Mouse (Mus musculus): ENCODE measurements around the gene Atp6v1b1. TPM values are rescaled to one million over a fixed set of nuclear protein-coding genes. Genes with fewer than 3 reads are reported as not detected.
A peak's percentile ranks its signal among the peaks of the same experiment; 100 is the strongest.
"Not testable (repeated sequence)": the region's sequence is repeated elsewhere in the genome, so short reads cannot be mapped to it uniquely, and the experiment has no call there.

Atp6v1b1 gene
- polyA plus RNA-seq, 1 experiment from 2014 or later = 2.3 TPM

DNA sequence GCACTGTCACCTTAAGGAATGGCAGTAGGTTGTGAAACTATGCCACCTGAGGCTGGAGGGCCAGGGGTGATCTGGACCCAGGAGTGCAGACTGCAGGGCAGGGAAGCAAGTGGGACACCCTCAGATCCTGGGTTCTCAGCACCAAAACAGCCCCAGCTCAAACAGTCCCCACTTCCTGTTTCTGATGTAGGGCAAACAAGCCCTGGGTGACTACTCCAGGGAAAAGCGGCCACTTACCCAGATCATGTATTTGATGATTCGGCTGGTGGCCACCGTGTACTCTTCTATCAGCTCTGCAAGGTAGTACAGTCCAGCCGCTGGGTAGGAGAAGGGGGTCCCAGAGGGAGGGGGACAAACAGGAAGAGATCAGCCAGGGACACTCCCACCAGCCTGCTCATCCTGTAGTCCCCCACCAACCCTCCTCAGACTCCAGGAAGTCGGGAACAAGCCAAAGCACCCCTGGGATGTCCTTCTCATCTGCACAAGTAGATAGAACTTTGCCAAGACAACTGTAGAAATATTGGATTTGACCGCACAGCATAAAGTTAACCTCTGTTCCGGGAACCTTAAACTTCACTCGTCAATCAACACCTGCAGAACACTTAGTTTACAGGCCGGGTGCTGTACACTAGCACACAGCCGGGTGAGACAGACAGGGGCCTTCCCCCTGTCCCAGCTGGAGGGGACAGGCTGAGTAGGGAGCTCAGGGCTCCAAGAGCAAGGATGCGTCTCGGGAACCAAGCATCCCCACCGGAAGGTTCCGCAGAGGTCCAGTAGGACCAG lies 32.2 kb downstream of the Atp6v1b1 start:
- Histone ChIP-seq H3K36me3 (ENCODE audit: control insufficient read depth, insufficient read depth, low read length) (peaks cover 27% of the 10 kb centered on the region), H3K27ac (replicated peaks; ENCODE audit: low read depth, low read length) (peak overlapping the region; percentile 83), H3K9ac (ENCODE audit: low read depth, low read length) (peak overlapping the region; percentile 97), H3K4me1 (ENCODE audit: control insufficient read depth, insufficient read depth, low read length) (peaks cover 10% of the 10 kb centered on the region), H3K9me3 (ENCODE audit: control insufficient read depth, low read length) (no peaks in the 10 kb centered on the region), H3K27me3 (replicated peaks; ENCODE audit: control insufficient read depth, insufficient read depth, low read length) (no peaks in the 10 kb centered on the region), H3K4me3 (ENCODE audit: low read depth, low read length) (peak overlapping the region; percentile 95), H3K4me2 (ENCODE audit: low read depth, low read length) (peak overlapping the region; percentile 89)
- DNase-seq (ENCODE audit: low spot score) (peak; percentile 45), ATAC-seq (ENCODE audit: low read depth) (peak; percentile 26)
- 3% methylated on average over 10 of the region's 14 CpGs for WGBS

DNA sequence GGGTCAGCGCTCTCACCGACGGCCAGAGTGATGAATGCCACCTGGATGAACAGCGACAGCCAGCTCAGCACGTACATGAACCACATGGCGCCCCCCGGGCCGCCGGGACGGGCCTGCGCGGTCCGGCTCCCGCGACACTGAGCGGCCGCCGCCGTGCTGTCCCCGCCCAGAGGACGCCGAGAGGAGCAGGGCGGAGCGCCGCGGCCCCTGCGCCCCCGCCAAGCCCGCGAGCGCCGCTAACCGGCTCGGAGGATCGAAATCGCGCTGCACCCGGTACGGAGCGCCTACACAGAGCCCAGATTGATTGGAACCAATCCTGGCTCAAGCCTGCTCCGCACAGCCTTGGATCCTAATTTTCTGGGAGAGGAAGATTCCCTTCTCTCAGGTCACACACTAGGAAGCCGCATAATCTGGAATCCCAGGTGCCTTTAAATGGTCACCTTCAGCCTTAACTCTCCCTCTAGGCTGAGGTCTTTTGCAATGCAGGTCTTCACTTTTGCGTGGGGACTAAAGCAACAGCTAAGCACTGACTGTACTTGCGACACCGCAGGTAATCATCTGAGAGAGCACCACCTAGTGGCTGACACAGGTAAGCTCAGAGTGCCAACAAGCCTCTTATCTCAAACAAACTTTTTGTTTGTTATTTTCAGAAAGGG lies 33.0 kb downstream of the Atp6v1b1 start, which contains the start of gene Tex261:
Gene Tex261, minus strand, starts transcription at position 176 of the 656 bp plus-strand sequence.
- Histone ChIP-seq H3K36me3 (ENCODE audit: control insufficient read depth, insufficient read depth, low read length) (peaks cover 21% of the 10 kb centered on the region), H3K4me2 (ENCODE audit: low read depth, low read length) (peak within 1 kb of the TSS; percentile 89), H3K27me3 (replicated peaks; ENCODE audit: control insufficient read depth, insufficient read depth, low read length) (no peaks in the 10 kb centered on the region), H3K4me1 (ENCODE audit: control insufficient read depth, insufficient read depth, low read length) (peaks cover 10% of the 10 kb centered on the region), H3K9ac (ENCODE audit: low read depth, low read length) (peak within 1 kb of the TSS; percentile 97), H3K9me3 (ENCODE audit: control insufficient read depth, low read length) (no peaks in the 10 kb centered on the region), H3K4me3 (ENCODE audit: low read depth, low read length) (peak within 1 kb of the TSS; percentile 95), H3K27ac (replicated peaks; ENCODE audit: low read depth, low read length) (peak within 1 kb of the TSS; percentile 83)
- WGBS = 0% methylated on average over 35 of the region's 45 CpGs
- ATAC-seq (ENCODE audit: low read depth) (peak; percentile 98), DNase-seq (ENCODE audit: low spot score) (peak; percentile 94)

DNA sequence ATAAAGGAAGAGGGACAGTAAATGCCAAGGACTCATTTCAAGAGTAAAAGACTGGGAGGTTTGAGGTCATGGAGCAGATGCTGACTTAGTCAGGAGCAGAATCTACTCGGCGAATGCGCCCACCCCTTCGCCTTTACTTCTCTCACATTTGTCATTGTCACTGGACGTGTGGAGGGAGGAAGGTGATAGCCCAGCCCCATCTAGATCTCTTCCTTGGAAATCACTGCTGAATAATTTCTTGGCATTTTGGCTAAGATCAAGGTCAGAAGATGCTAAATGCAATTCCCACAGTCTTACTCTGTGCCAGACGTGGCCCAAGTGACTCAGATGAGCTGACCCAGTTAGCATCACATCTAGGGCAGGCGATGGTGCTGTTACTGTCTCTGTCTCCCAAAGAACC lies 35.5 kb downstream of the Atp6v1b1 start:
- peaks cover 10% of the 10 kb centered on the region for H3K4me1 ChIP-seq (ENCODE audit: control insufficient read depth, insufficient read depth, low read length)
- H3K4me2 ChIP-seq (ENCODE audit: low read depth, low read length) = no peak overlapping the region
- H3K9me3 ChIP-seq (ENCODE audit: control insufficient read depth, low read length) = no peaks in the 10 kb centered on the region
- peaks cover 2% of the 10 kb centered on the region; the same call in 1 of the 2 replicates for H3K36me3 ChIP-seq (ENCODE audit: control insufficient read depth, insufficient read depth, low read length)
- DNase-seq (ENCODE audit: low spot score) = no peak
- 78% methylated on average over 7 of the region's 7 CpGs for WGBS
- H3K4me3 ChIP-seq (ENCODE audit: low read depth, low read length) = no peak overlapping the region
- ATAC-seq (ENCODE audit: low read depth) = no peak
- no peaks in the 10 kb centered on the region for H3K27me3 ChIP-seq (replicated peaks; ENCODE audit: control insufficient read depth, insufficient read depth, low read length)
- H3K27ac ChIP-seq (replicated peaks; ENCODE audit: low read depth, low read length) = no peak overlapping the region
- no peak overlapping the region for H3K9ac ChIP-seq (ENCODE audit: low read depth, low read length)

DNA sequence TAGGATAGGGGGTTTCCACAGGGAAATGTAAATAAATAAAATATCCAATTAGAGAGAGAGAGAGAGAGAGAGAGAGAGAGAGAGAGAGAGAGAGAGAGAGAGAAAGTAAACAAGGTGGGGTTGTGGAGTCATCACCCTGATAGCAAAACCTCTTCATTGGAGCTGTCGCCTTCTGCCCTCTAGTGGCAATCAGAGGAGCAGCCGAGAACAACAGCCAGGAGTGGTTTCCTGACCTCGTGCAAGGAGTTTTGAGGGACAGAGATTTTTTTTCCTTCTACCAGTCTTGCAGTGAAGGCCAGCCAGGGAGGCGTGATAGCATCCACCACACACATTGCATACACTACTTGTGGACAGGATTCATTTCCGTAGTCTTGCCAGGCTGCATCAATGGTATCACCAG lies 36.2 kb downstream of the Atp6v1b1 start:
- 4% methylated on average over 5 of the region's 5 CpGs for WGBS
- peak; percentile 42 for DNase-seq (ENCODE audit: low spot score)
- Histone ChIP-seq H3K36me3 (ENCODE audit: control insufficient read depth, insufficient read depth, low read length) (no peaks in the 10 kb centered on the region), H3K4me1 (ENCODE audit: control insufficient read depth, insufficient read depth, low read length) (peaks cover 9% of the 10 kb centered on the region), H3K9me3 (ENCODE audit: control insufficient read depth, low read length) (no peaks in the 10 kb centered on the region), H3K27ac (replicated peaks; ENCODE audit: low read depth, low read length) (no peak overlapping the region), H3K4me2 (ENCODE audit: low read depth, low read length) (no peak overlapping the region), H3K4me3 (ENCODE audit: low read depth, low read length) (no peak overlapping the region), H3K9ac (ENCODE audit: low read depth, low read length) (no peak overlapping the region), H3K27me3 (replicated peaks; ENCODE audit: control insufficient read depth, insufficient read depth, low read length) (no peaks in the 10 kb centered on the region)
- ATAC-seq (ENCODE audit: low read depth) = no peak

DNA sequence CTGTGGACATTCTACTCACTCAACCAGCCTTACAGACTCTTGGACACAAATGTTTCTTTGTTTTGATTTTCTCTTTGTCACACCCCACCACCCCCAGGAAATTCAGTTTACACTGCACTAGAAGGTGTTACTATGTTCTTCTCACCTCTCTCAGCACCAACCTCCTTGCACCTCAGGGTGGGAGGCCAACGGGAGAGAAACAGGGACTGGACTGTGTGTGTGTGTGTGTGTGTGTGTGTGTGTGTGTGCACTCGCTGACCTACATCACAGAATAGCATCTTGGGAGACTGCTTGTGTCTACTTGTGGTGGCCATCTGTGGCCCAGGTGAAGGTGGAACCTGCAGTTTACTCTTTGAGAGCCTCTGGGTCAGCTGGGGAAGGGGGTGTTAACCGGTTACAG lies 43.6 kb downstream of the Atp6v1b1 start:
- no peak overlapping the region for H3K4me2 ChIP-seq (ENCODE audit: low read depth, low read length)
- no peaks in the 10 kb centered on the region for H3K4me1 ChIP-seq (ENCODE audit: control insufficient read depth, insufficient read depth, low read length)
- WGBS = 69% methylated on average over 3 of the region's 3 CpGs
- ATAC-seq (ENCODE audit: low read depth) (no peak), DNase-seq (ENCODE audit: low spot score) (no peak)
- H3K27ac ChIP-seq (replicated peaks; ENCODE audit: low read depth, low read length) = no peak overlapping the region
- H3K9me3 ChIP-seq (ENCODE audit: control insufficient read depth, low read length) = no peaks in the 10 kb centered on the region
- H3K27me3 ChIP-seq (replicated peaks; ENCODE audit: control insufficient read depth, insufficient read depth, low read length) = no peaks in the 10 kb centered on the region
- no peak overlapping the region for H3K4me3 ChIP-seq (ENCODE audit: low read depth, low read length)
- H3K9ac ChIP-seq (ENCODE audit: low read depth, low read length) = no peak overlapping the region
- no peaks in the 10 kb centered on the region for H3K36me3 ChIP-seq (ENCODE audit: control insufficient read depth, insufficient read depth, low read length)

DNA sequence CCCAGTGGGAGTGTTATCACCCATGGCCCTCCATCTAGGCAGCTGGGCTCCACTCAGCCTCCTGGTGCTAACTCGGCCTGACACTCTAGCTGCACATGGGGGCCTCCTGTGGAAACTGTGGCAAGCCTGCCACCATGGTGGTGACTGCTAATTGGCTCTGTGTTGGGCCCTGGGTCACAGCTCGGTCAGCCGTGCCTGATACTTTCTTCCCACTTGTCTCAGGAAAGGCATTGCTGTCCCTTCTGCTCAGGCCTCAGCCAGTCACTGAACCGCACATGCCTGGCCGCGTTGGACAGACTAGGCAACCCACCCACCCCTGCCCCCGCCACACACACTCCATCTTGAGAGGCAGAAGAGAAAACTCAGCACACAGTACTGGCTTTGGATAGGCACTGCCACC lies 45.8 kb downstream of the Atp6v1b1 start:
- H3K4me3 ChIP-seq (ENCODE audit: low read depth, low read length) = no peak overlapping the region
- 69% methylated on average over 7 of the region's 7 CpGs for WGBS
- H3K9me3 ChIP-seq (ENCODE audit: control insufficient read depth, low read length) = no peaks in the 10 kb centered on the region
- no peak overlapping the region for H3K9ac ChIP-seq (ENCODE audit: low read depth, low read length)
- no peaks in the 10 kb centered on the region for H3K27me3 ChIP-seq (replicated peaks; ENCODE audit: control insufficient read depth, insufficient read depth, low read length)
- no peak overlapping the region for H3K27ac ChIP-seq (replicated peaks; ENCODE audit: low read depth, low read length)
- DNase-seq (ENCODE audit: low spot score) (peak; percentile 70), ATAC-seq (ENCODE audit: low read depth) (peak; percentile 88; the same call in 1 of the 2 replicates)
- no peaks in the 10 kb centered on the region for H3K4me1 ChIP-seq (ENCODE audit: control insufficient read depth, insufficient read depth, low read length)
- no peak overlapping the region for H3K4me2 ChIP-seq (ENCODE audit: low read depth, low read length)
- no peaks in the 10 kb centered on the region for H3K36me3 ChIP-seq (ENCODE audit: control insufficient read depth, insufficient read depth, low read length)

DNA sequence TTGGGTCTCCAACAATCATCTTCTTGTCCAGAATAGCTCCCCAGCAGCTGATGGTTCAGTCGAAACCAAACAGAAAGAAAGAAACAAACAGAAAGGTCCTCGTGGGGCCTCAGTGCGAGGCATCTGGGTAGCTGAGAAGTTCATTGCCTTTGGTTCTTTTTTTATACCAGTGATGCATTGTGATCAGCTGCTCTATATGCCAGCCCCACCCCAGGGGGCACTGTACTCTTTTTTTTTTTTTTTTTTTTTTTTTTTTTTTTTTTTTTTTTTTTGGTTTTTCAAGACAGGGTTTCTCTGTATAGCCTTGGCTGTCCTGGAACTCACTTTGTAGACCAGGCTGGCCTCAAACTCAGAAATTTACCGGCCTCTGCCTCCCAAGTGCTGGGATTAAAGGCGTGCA lies 47.7 kb downstream of the Atp6v1b1 start:
- not testable (repeated sequence) for DNase-seq (ENCODE audit: low spot score); H3K36me3 ChIP-seq (ENCODE audit: control insufficient read depth, insufficient read depth, low read length); H3K4me3 ChIP-seq (ENCODE audit: low read depth, low read length); H3K27me3 ChIP-seq (replicated peaks; ENCODE audit: control insufficient read depth, insufficient read depth, low read length); H3K9ac ChIP-seq (ENCODE audit: low read depth, low read length); H3K9me3 ChIP-seq (ENCODE audit: control insufficient read depth, low read length); ATAC-seq (ENCODE audit: low read depth); H3K4me1 ChIP-seq (ENCODE audit: control insufficient read depth, insufficient read depth, low read length); H3K27ac ChIP-seq (replicated peaks; ENCODE audit: low read depth, low read length); H3K4me2 ChIP-seq (ENCODE audit: low read depth, low read length)
- 82% methylated on average over 5 of the region's 5 CpGs for WGBS

DNA sequence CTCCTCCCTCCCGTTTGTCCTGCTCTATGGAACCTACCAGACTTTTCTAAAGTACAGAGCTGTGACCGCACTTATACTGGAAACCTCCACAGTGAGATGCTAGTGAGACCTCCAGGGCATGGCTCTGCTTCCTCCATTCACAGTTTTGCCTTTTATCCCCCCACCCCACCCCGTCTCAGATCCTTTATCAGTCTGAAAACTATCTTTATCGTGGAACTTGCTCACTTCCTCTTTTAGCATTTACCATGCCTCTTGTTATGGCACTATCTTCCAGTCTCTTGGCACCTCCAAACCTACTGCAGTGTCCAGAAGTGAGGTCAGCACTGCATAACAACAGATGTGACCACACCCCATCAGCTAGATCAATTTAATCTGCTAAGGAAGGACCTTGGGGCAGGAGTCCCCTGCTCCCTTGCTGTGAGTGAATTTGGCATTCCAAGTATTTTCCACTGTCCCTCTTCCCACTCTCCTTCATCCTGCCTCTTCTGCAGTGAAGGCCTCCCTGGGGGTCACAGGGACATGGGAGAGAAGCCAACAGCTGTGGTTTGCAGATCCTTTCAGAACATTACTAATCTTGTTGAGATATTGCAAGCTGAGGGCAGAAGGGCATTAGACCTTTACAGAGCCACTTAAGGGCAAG lies 48.6 kb downstream of the Atp6v1b1 start:
- H3K4me3 ChIP-seq (ENCODE audit: low read depth, low read length) = no peak overlapping the region
- WGBS = 66% methylated on average over 4 of the region's 4 CpGs
- H3K9me3 ChIP-seq (ENCODE audit: control insufficient read depth, low read length) = no peaks in the 10 kb centered on the region
- no peak overlapping the region for H3K4me2 ChIP-seq (ENCODE audit: low read depth, low read length)
- ATAC-seq (ENCODE audit: low read depth) (no peak), DNase-seq (ENCODE audit: low spot score) (no peak)
- H3K36me3 ChIP-seq (ENCODE audit: control insufficient read depth, insufficient read depth, low read length) = no peaks in the 10 kb centered on the region
- peaks cover 5% of the 10 kb centered on the region; the same call in 1 of the 2 replicates for H3K4me1 ChIP-seq (ENCODE audit: control insufficient read depth, insufficient read depth, low read length)
- H3K27me3 ChIP-seq (replicated peaks; ENCODE audit: control insufficient read depth, insufficient read depth, low read length) = no peaks in the 10 kb centered on the region
- no peak overlapping the region for H3K27ac ChIP-seq (replicated peaks; ENCODE audit: low read depth, low read length)
- no peak overlapping the region for H3K9ac ChIP-seq (ENCODE audit: low read depth, low read length)
